Mouse (Mus musculus) megakaryocyte, adult 5-6 weeks (primary cell): ENCODE results near the gene Fam43b. TPM values are rescaled to one million over a fixed set of nuclear protein-coding genes. Genes with fewer than 3 reads are reported as not detected.

Experiments
- ATAC-seq: 2 replicates; pipeline ENCODE4 v1.8.0; 2016; ENCODE audit warnings: mild to moderate bottlenecking, inconsistent platforms; ENCODE audit not compliant: poor library complexity, severe bottlenecking
- total RNA-seq, 2 experiments: library from RNA; stranded (forward) in 1 of 2; stranded (reverse) in 1 of 2; fragments of 153-499, 151-499 nt in 1 of 2; fragments of 221-1000, 200-1000 nt in 1 of 2; gene quantifications; 2 replicates each; pipeline versions ENCODE4 v1.2.3 to v1.2.4; 2015 to 2017

The Fam43b gene
- total RNA-seq, 2 experiments from 2014 or later = not detected

DNA sequence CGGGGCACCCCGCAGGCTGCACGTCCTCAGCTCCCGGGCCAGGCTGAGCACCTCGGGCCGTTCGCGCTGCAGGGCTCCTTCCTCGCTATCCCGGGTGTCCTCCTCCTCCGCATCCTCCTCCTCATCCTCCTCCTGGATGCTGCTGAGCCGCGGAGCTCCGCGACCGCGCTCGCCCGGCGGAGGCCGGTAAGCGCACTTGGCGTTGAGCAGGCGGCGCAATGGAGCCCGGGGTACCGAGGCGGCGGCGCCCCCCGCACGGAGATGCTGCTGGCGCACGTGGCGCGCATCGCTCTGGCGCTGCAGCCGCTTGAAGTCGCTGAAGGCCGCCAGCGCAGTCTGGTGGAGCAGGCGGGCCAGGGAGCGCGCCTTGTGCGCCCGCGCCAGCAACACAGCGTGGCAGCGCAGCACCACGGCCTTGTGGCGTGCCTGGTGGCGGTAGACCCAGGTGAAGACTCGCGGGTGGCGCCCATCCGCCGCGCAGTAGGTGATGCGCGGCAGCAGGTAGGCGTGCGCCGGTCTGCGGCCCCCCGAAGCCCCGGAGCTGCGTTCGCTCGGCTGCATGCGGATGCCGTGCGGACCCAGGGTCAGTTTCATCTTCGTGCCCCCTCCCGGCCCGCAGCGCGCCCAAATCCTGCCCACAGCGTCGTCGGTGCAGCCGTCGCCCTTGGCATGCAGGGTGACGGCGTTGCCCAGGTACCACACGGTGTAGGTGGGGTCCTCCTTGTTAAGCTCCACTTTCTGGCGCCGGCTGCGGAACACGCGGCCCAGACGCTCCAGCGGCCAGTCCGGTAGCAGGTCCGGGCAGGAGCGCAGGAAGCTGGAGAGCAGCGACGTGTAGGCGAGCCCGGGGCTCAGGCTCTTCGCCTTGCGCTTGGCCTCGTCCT, 999 bp downstream of the Fam43b start:
- ATAC-seq = no peak

- ATAC-seq = no peak
These were observed 2.6 kb downstream of the Fam43b start for GRCm38 (mm10) chr4:138393703-138394102.

DNA sequence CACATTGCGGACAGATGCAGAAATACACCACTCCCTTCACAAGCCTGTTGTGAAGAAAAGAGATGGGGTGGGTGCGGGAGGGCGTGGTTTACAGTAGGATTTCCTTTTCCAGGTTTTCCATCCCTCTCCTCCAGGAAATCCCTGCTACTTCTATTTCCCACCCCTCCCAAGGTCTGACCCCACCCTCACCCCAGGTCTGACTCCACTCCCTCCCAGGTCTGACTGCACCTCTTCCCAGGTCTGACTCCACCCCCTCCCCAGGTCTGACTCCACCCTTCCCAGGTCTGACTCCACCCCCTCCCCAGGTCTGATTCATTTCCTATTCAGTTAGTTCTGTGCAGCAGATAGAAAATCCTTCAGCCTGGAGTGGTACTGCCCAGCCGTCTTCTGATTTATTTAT, 12.5 kb downstream of the Fam43b start:
- ATAC-seq = no peak

GRCm38 (mm10) chr4:138382462-138382861, 13.9 kb downstream of the Fam43b start:
- ATAC-seq = no peak

DNA sequence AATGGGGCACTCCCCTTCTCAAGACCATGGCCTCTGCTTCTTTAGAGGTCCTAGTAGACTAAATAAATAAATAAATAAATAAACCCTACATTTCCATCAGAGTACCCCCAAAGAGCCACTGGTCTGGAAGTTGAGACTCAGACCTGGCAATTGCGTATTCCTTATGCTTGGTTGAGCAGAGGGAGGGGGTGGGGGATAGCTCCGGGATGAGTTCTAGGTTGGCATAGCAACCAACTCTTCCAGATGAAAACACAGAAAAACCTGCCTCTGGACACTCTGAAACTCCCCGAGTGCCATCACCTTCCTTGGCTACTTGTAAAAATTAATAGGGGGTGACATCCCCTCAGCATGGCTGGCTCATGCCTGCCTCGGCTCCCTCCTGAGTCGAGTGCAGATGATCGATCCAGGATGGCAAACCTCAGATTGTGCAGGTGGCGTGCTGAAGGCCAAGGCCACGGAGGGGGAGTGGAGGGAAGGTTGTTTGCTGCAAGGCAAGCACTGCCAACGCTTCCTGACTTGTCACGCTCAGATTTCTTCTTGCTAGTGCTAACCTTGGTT, 16.1 kb downstream of the Fam43b start:
- no peak for ATAC-seq

- peak; percentile 52; the same call in 1 of the 2 replicates for ATAC-seq
These were observed 17.1 kb downstream of the Fam43b start for GRCm38 (mm10) chr4:138379091-138379840.

DNA sequence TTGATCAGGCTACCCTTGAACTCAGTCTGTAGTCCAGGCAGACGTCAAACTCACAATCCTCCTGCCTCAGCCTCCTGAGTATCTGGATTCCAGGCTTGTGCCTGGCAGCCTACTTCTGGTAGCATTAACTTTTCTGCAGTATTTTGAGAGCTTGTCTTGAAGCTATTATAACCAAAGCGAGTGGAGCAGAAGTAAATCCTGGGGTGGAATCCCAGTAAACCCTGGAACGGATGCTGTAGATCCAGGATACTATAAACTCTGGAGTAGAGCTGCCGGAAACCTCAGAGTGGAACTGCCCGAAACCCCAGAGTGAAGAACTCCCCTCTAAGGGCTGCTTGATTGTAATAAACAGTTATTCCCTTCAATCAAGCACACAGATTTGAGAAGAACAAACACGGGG, 18.8 kb downstream of the Fam43b start:
- no peak for ATAC-seq

GRCm38 (mm10) chr4:138375117-138375516, 21.2 kb downstream of the Fam43b start:
- ATAC-seq = no peak

DNA sequence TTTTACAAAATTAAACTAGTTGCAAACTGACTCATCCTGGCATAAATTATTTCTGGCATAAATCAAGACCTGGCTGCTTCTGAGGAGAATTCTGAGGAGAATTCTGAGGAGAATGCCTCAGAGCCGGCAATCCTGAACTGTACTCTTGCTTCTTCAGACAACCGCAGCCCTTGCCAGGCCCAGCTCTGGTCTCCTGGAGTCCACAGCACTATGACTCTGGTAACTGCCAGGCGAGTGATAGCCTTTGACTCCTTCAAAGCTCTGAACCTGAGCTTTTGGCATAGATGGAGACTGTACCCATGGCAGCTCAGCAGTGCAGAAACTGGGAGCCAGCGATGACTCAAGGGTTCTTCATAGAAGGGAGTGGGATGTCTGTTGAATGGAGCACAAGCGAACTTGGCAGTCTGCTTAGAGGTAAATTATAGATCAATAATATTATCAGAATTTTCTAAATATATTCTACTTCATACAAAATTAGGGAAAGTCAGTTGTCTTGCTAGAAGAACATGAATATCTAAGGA, 25.3 kb downstream of the Fam43b start:
- ATAC-seq = no peak

GRCm38 (mm10) chr4:138368498-138369260, 27.6 kb downstream of the Fam43b start:
- no peak for ATAC-seq

- peak; percentile 68 for ATAC-seq
These were observed 28.5 kb downstream of the Fam43b start, which contains the start of gene Cda for GRCm38 (mm10) chr4:138367641-138368497. Gene Cda (minus strand): TSS chr4:138367992.

DNA sequence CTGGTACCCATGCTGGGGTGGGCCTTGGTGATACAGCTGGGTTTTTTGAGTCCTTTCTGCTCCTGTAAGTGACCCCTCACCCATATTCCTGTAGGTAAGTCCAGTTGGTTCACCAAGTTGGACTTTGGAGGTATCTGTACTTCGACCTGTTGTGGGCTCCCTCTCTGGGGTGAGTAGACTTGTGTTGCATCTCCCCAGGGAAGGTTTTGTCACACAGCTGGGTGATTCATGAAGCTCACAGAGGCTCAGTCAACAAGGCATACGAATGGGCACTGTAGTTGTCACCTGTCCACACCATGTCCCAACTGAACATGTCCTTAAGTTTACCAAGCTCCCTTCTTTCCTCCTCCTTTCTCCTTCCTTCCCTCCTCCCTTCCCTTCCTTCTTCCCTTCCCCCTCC, 29.8 kb downstream of the Fam43b start:
- no peak for ATAC-seq

- no peak for ATAC-seq
These were observed 32.8 kb downstream of the Fam43b start for GRCm38 (mm10) chr4:138363511-138363910.

- ATAC-seq = no peak
These were observed 33.4 kb downstream of the Fam43b start for GRCm38 (mm10) chr4:138362883-138363282.

- ATAC-seq = no peak
These were observed 34.9 kb downstream of the Fam43b start for GRCm38 (mm10) chr4:138361370-138361821.

DNA sequence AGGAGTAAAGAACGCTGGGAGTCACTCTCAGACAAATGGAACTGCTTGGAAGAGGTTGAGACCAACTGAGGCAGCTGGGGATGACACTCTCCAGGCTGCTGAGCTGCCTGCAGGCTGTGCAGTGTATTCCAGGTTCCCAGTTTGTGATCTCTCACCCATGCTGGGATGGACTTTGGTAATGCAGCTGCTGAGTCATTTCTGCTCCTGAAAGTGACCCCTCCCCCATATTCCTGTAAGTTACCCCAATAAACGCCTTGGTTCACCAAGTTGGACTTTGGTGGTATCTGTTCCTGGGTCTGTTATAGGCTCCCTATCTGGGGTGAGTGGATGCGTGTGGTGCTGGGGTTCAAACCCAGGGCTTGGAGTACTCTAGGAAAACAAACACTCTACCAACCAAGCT, 38.2 kb downstream of the Fam43b start:
- no peak for ATAC-seq

- ATAC-seq = no peak
These were observed 39.8 kb downstream of the Fam43b start for GRCm38 (mm10) chr4:138356551-138356950.

DNA sequence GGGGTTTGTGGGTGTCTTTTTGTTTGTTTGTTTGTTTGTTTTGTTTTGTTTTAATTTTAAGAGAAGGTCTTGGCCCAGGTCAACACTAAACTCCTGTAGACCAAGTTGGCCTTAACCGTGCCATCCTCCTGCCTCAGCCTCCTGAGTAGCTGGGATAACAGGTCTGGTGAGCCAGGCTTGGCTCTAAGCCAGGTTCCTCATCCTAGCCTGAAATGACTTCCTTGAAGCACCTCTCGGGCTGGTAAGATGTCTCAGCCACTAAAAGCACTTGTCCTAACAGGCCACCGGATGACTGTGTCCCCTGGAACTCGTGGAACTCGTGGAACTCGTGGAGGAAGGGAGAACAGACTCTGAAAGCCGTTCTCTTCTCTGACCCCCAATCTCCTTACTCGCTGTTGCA, 40.2 kb downstream of the Fam43b start:
- no peak for ATAC-seq

GRCm38 (mm10) chr4:138355496-138355895, 40.8 kb downstream of the Fam43b start:
- ATAC-seq = no peak
